Mouse (Mus musculus): ENCODE measurements around the gene Tomm20l. TPM values are rescaled to one million over a fixed set of nuclear protein-coding genes. Genes with fewer than 3 reads are reported as not detected.

Tomm20l gene
- total and polyA plus RNA-seq, 3 experiments = 0.29 TPM; not detected in 2

DNA sequence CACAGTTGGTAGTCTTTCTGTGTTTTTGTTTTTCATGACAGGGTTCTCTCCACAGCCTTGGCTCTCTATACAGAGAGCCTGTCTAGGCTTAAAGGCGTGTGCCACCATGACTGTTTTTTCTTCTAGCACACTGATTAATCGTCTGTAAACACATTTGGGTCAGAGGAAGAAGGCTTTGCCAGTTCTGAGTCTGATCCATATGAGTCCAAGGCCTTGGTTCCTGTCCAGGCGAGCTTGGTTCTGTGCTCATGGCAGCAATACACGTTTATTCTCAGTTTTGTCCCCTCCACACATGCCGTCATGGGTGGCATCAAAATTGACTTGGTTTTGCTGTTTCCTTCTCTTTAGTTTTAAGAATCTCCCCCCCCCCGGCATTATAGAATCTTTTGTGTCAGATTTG is 38.2 kb downstream of the Tomm20l start:
- H3K79me2 ChIP-seq (ENCODE audit: control insufficient read depth, insufficient read depth, low read length, poor library complexity) = no peaks in the 10 kb centered on the region
- H3K9ac ChIP-seq (ENCODE audit: control insufficient read depth, low read depth, low read length, poor library complexity, severe bottlenecking) = no peak overlapping the region
- no peaks in the 10 kb centered on the region for H3K9me3 ChIP-seq (replicated peaks; ENCODE audit: insufficient read depth, low read length)
- no peak for DNase-seq (ENCODE audit: low read depth, low spot score)
- no peaks in the 10 kb centered on the region for H3K27me3 ChIP-seq (ENCODE audit: control insufficient read depth in 1 of 2, insufficient read depth in 2 of 2, low read length in 2 of 2)
- TF ChIP-seq ZC3H11A (IDR thresholded peaks at IDR 0.05; ENCODE audit: low read depth, low read length) (no peak), JUND (IDR thresholded peaks at IDR 0.05; ENCODE audit: low read depth, low read length) (no peak), ZNF384 (IDR thresholded peaks at IDR 0.05; ENCODE audit: low read depth, low read length) (no peak), RAD21 (IDR thresholded peaks at IDR 0.05; ENCODE audit: low read depth, low read length) (no peak)
- peaks cover 2 to 7% of the 10 kb centered on the region in 2 experiments for H3K36me3 ChIP-seq (ENCODE audit: control insufficient read depth in 1 of 2, insufficient read depth in 2 of 2, low read length in 2 of 2)
- H3K27ac ChIP-seq (ENCODE audit: control insufficient read depth, low read depth, low read length) = no peak overlapping the region
- H3K4me3 ChIP-seq (ENCODE audit: control insufficient read depth in 1 of 2, insufficient read depth in 1 of 2, low read depth in 2 of 2, low read length in 2 of 2) = no peak overlapping the region
- peaks cover 0 to 5% of the 10 kb centered on the region in 2 experiments; a peak in 2 of 4 replicates for H3K4me1 ChIP-seq (ENCODE audit: control insufficient read depth in 1 of 2, insufficient read depth in 2 of 2, low read length in 2 of 2)

- Histone ChIP-seq H3K9ac (ENCODE audit: control insufficient read depth, low read depth, low read length, poor library complexity, severe bottlenecking) (no peak overlapping the region), H3K4me3 (ENCODE audit: control insufficient read depth in 1 of 2, insufficient read depth in 1 of 2, low read depth in 2 of 2, low read length in 2 of 2) (no peak overlapping the region), H3K36me3 (ENCODE audit: control insufficient read depth in 1 of 2, insufficient read depth in 2 of 2, low read length in 2 of 2) (peaks cover 2 to 7% of the 10 kb centered on the region in 2 experiments), H3K4me1 (ENCODE audit: control insufficient read depth in 1 of 2, insufficient read depth in 2 of 2, low read length in 2 of 2) (peaks cover 0 to 5% of the 10 kb centered on the region in 2 experiments; a peak in 2 of 4 replicates), H3K79me2 (ENCODE audit: control insufficient read depth, insufficient read depth, low read length, poor library complexity) (no peaks in the 10 kb centered on the region), H3K9me3 (replicated peaks; ENCODE audit: insufficient read depth, low read length) (no peaks in the 10 kb centered on the region), H3K27me3 (ENCODE audit: control insufficient read depth in 1 of 2, insufficient read depth in 2 of 2, low read length in 2 of 2) (no peaks in the 10 kb centered on the region), H3K27ac (ENCODE audit: control insufficient read depth, low read depth, low read length) (no peak overlapping the region)
- TF ChIP-seq CHD2 (IDR thresholded peaks at IDR 0.05; ENCODE audit: low read length) = no peak
- TF ChIP-seq POLR2AphosphoS2 (IDR thresholded peaks at IDR 0.05; ENCODE audit: low read length) = no peak
- TF ChIP-seq ELF1 (IDR thresholded peaks at IDR 0.05; ENCODE audit: low read depth, low read length) = no peak
- 0 out of 2 replicates have a peak, but pooled peaks have one; percentile 15 for TF ChIP-seq ETS1 (IDR thresholded peaks at IDR 0.05; ENCODE audit: low read depth, low read length)
- TF ChIP-seq MEF2A (IDR thresholded peaks at IDR 0.05; ENCODE audit: extremely low read depth, insufficient replicate concordance, low read depth, low read length, poor library complexity, severe bottlenecking) = no peak
- TF ChIP-seq MYC (IDR thresholded peaks at IDR 0.05; ENCODE audit: low read depth, low read length) = 0 out of 2 replicates have a peak, but pooled peaks have one; percentile 25
- TF ChIP-seq EP300 (IDR thresholded peaks at IDR 0.05; ENCODE audit: low read depth in 1 of 2, low read length in 2 of 2) = peak; percentile 30 to 31; a peak in 3 of 4 replicates
- no peak for TF ChIP-seq ZNF384 (IDR thresholded peaks at IDR 0.05; ENCODE audit: low read depth, low read length)
- TF ChIP-seq GATA1 (IDR thresholded peaks at IDR 0.05; ENCODE audit: low read depth, low read length) = 0 out of 2 replicates have a peak, but pooled peaks have one; percentile 14
- peak; percentile 59 for DNase-seq (ENCODE audit: low read depth, low spot score)
These were observed 38.9 kb downstream of the Tomm20l start for GRCm38 (mm10) chr12:71150167-71150566.

DNA sequence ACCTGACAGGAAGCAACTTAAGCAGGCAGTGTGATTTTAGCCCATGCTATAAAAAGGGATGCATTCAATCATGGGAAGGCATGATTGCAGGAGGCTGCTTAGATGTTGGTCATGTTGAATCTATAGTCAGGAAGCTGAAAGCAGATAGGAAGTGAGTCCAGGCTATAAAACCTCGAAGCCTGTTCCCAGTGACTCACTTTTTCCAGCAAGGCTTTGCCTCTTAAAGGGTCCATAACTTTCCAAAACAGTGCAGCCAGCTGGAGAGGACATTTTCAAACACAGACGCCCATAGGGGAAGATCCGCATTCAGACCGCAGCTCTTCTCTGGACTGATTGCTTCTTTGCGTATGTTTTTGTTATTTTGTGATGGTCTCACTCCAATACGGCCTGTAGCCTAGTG is 43.8 kb downstream of the Tomm20l start:
- H3K79me2 ChIP-seq (ENCODE audit: control insufficient read depth, insufficient read depth, low read length, poor library complexity) = no peaks in the 10 kb centered on the region
- TF ChIP-seq CHD2 (IDR thresholded peaks at IDR 0.05; ENCODE audit: low read length) (no peak), USF1 (IDR thresholded peaks at IDR 0.05; ENCODE audit: low read depth, low read length) (no peak), TBP (IDR thresholded peaks at IDR 0.05; ENCODE audit: low read depth, low read length) (no peak), ZNF384 (IDR thresholded peaks at IDR 0.05; ENCODE audit: low read depth, low read length) (no peak)
- H3K9me3 ChIP-seq (replicated peaks; ENCODE audit: insufficient read depth, low read length) = no peaks in the 10 kb centered on the region
- peaks cover 1 to 11% of the 10 kb centered on the region in 2 experiments for H3K36me3 ChIP-seq (ENCODE audit: control insufficient read depth in 1 of 2, insufficient read depth in 2 of 2, low read length in 2 of 2)
- no peak overlapping the region for H3K27ac ChIP-seq (ENCODE audit: control insufficient read depth, low read depth, low read length)
- DNase-seq (ENCODE audit: low read depth, low spot score) = no peak
- no peak overlapping the region for H3K9ac ChIP-seq (ENCODE audit: control insufficient read depth, low read depth, low read length, poor library complexity, severe bottlenecking)
- no peaks in the 10 kb centered on the region for H3K27me3 ChIP-seq (ENCODE audit: control insufficient read depth in 1 of 2, insufficient read depth in 2 of 2, low read length in 2 of 2)
- peaks cover 0 to 4% of the 10 kb centered on the region in 2 experiments; a peak in 2 of 4 replicates for H3K4me1 ChIP-seq (ENCODE audit: control insufficient read depth in 1 of 2, insufficient read depth in 2 of 2, low read length in 2 of 2)
- H3K4me3 ChIP-seq (ENCODE audit: control insufficient read depth in 1 of 2, insufficient read depth in 1 of 2, low read depth in 2 of 2, low read length in 2 of 2) = no peak overlapping the region

Measured in MEL (cell line).